Mouse (Mus musculus) embryonic facial prominence, embryonic 13.5 days (tissue): ENCODE measurements around the gene Hsf5. TPM values are rescaled to one million over a fixed set of nuclear protein-coding genes. Genes with fewer than 3 reads are reported as not detected.
A peak's percentile ranks its signal among the peaks of the same experiment; 100 is the strongest.

Experiments
- ATAC-seq: fragments of 200-750 bp; cut with Nextera tagmentation; 2 replicates; pipeline ENCODE4 v1.8.0; 2017; ENCODE audit warnings: low read depth; ENCODE audit not compliant: insufficient number of reproducible peaks, insufficient read depth, low FRiP score, low TSS enrichment
- H3K27ac ChIP-seq: fragments of 300-500 bp; sonication (generic); 2 replicates; pipeline ENCODE4 v1.5.1; 2015; ENCODE audit warnings: moderate library complexity, mild to moderate bottlenecking, inconsistent platforms
- H3K27me3 ChIP-seq: fragments of 300-500 bp; sonication (generic); 2 replicates; pipeline ENCODE4 v1.6.1; 2015; ENCODE audit warnings: mild to moderate bottlenecking, inconsistent platforms
- H3K36me3 ChIP-seq: fragments of 300-500 bp; sonication (generic); 2 replicates; pipeline ENCODE4 v1.6.1; 2015; ENCODE audit warnings: mild to moderate bottlenecking, inconsistent platforms
- H3K4me1 ChIP-seq: fragments of 300-500 bp; sonication (generic); 2 replicates; pipeline ENCODE4 v1.6.1; 2015; ENCODE audit warnings: inconsistent platforms
- H3K4me2 ChIP-seq: fragments of 300-500 bp; sonication (generic); 2 replicates; pipeline ENCODE4 v1.6.1; 2015; ENCODE audit warnings: moderate library complexity, mild to moderate bottlenecking, inconsistent platforms
- H3K4me3 ChIP-seq: fragments of 300-500 bp; sonication (generic); 2 replicates; pipeline ENCODE4 v1.5.1; 2015; ENCODE audit warnings: mild to moderate bottlenecking, inconsistent platforms
- H3K9ac ChIP-seq: fragments of 300-500 bp; sonication (generic); 2 replicates; pipeline ENCODE4 v1.6.1; 2015; ENCODE audit warnings: mild to moderate bottlenecking, inconsistent platforms
- H3K9me3 ChIP-seq: fragments of 300-500 bp; sonication (generic); 2 replicates; pipeline ENCODE4 v1.6.1; 2016; ENCODE audit warnings: inconsistent platforms
- WGBS: fragments of 180-500 bp; shearing (Covaris S2); methylation state at CpG from one replicate; pipeline ENCODE4 v1.1.7; 2015; ENCODE audit warnings: mixed read lengths; 5-methylcytosine and 5-hydroxymethylcytosine counted together
- polyA plus RNA-seq: library from polyadenylated mRNA; unstranded; fragments of >200 nt; fragmentation: Nextera tagmentation; extraction: Ambion mirVana; gene quantifications from 2 replicates; pipeline ENCODE4 v1.2.1, GENCODE M21; 2015

Gene Hsf5
- polyA plus RNA-seq, 1 experiment from 2014 or later, result 0.25 TPM

DNA sequence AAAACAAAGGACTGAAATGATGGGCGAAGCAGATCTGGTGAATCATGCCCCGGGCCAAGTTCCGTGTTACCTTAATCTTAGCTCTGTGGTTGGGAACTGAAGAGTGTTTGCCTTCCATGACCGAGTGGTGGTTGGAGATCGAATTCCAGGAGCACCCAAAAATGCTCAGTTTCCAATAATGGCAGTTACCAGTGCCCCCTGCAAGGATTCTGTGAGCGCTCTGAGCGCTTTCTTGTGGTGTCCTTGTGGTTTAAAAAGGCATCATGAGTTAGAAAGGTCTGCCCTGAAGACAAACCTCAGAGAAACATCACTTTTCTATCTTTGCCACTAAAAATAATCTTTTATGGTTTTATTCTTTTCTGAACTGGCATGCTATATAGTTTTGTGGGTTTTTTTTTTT, 62.0 kb downstream of the Hsf5 start:
- no peak overlapping the region for H3K4me3 ChIP-seq
- no peak overlapping the region; the same call in 1 of the 2 replicates for H3K27ac ChIP-seq
- H3K9me3 ChIP-seq, result no peaks in the 10 kb centered on the region
- 51% methylated on average over 7 of the region's 7 CpGs for WGBS
- H3K9ac ChIP-seq, result no peak overlapping the region
- peaks cover 18% of the 10 kb centered on the region; the same call in 1 of the 2 replicates for H3K4me1 ChIP-seq
- H3K4me2 ChIP-seq, result no peak overlapping the region
- no peaks in the 10 kb centered on the region for H3K36me3 ChIP-seq
- H3K27me3 ChIP-seq, result 0 out of 2 replicates have a peak, but pooled peaks cover 3% of the 10 kb centered on the region
- ATAC-seq, result no peak

DNA sequence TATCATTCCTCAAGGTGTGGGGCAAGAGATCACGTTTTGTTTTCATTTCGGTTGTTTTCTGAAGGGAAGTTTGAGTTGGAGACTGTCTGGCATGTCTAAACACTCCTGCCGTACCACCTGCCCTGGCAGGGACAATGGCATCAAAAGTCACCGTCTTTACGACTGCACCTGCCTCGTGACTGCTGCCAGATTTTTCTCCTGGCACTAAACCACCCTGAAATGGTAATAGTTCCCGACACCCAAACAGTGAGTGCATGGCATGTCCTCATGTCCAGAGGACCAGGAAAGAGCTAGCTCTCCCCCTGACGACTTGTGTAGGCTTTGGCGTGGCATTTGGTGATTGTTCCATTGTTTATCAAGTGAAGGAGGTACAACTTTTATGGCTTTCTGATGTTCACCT, 63.8 kb downstream of the Hsf5 start:
- ATAC-seq, result no peak
- no peak overlapping the region for H3K27ac ChIP-seq
- WGBS, result 77% methylated on average over 9 of the region's 9 CpGs
- H3K36me3 ChIP-seq, result no peaks in the 10 kb centered on the region
- no peaks in the 10 kb centered on the region for H3K9me3 ChIP-seq
- H3K4me1 ChIP-seq, result peaks cover 19% of the 10 kb centered on the region; the same call in 1 of the 2 replicates
- no peak overlapping the region for H3K4me3 ChIP-seq
- H3K4me2 ChIP-seq, result no peak overlapping the region
- H3K27me3 ChIP-seq, result 0 out of 2 replicates have a peak, but pooled peaks cover 3% of the 10 kb centered on the region
- H3K9ac ChIP-seq, result no peak overlapping the region

GRCm38 (mm10) chr11:87682096-87682495, 65.1 kb downstream of the Hsf5 start:
- H3K27me3 ChIP-seq, result 0 out of 2 replicates have a peak, but pooled peaks cover 3% of the 10 kb centered on the region
- H3K9ac ChIP-seq, result no peak overlapping the region
- H3K36me3 ChIP-seq, result no peaks in the 10 kb centered on the region
- 73% methylated on average over 12 of the region's 12 CpGs for WGBS
- H3K4me3 ChIP-seq, result no peak overlapping the region
- peak overlapping the region; percentile 60; the same call in 1 of the 2 replicates for H3K27ac ChIP-seq
- ATAC-seq, result no peak
- no peaks in the 10 kb centered on the region for H3K9me3 ChIP-seq
- H3K4me2 ChIP-seq, result no peak overlapping the region; the same call in 1 of the 2 replicates
- H3K4me1 ChIP-seq, result peaks cover 27% of the 10 kb centered on the region

GRCm38 (mm10) chr11:87682838-87683571, 66.0 kb downstream of the Hsf5 start:
- WGBS, result 44% methylated on average over 13 of the region's 13 CpGs
- no peak for ATAC-seq
- Histone ChIP-seq H3K36me3 (no peaks in the 10 kb centered on the region), H3K4me3 (no peak overlapping the region), H3K27ac (peak overlapping the region; percentile 64), H3K9ac (no peak overlapping the region), H3K4me2 (no peak overlapping the region; the same call in 1 of the 2 replicates), H3K4me1 (peaks cover 35% of the 10 kb centered on the region), H3K27me3 (0 out of 2 replicates have a peak, but pooled peaks cover 3% of the 10 kb centered on the region), H3K9me3 (no peaks in the 10 kb centered on the region)

DNA sequence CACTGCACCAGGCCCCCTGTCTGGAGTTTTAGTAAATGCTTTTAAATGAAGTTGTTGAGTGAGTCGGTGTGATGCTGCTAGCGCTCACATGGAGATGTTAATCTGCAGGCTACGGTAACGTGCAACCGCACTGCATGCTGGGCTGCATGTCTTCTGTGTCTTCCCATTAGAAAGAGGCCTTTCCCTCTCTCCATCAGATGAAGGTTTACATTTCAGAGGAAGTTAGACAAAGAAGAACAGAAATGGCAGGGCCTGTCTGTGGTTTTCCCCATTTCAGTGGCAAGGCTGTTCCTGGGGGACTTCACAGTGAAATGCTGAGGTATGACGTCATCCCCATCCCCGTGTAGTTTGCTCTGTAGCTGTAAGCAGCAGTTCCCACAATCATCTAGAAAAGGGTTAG, 69.4 kb downstream of the Hsf5 start:
- 52% methylated on average over 7 of the region's 7 CpGs for WGBS
- peaks cover 3% of the 10 kb centered on the region; the same call in 1 of the 2 replicates for H3K27me3 ChIP-seq
- no peak for ATAC-seq
- H3K36me3 ChIP-seq, result no peaks in the 10 kb centered on the region
- peaks cover 57% of the 10 kb centered on the region for H3K4me1 ChIP-seq
- H3K4me3 ChIP-seq, result no peak overlapping the region
- H3K4me2 ChIP-seq, result no peak overlapping the region
- no peak overlapping the region; the same call in 1 of the 2 replicates for H3K27ac ChIP-seq
- H3K9me3 ChIP-seq, result no peaks in the 10 kb centered on the region
- H3K9ac ChIP-seq, result no peak overlapping the region

GRCm38 (mm10) chr11:87687246-87688225, 70.6 kb downstream of the Hsf5 start:
- Histone ChIP-seq H3K4me3 (no peak overlapping the region), H3K9me3 (no peaks in the 10 kb centered on the region), H3K4me1 (peaks cover 65% of the 10 kb centered on the region), H3K27me3 (no peaks in the 10 kb centered on the region; the same call in 1 of the 2 replicates), H3K9ac (no peak overlapping the region), H3K4me2 (no peak overlapping the region), H3K36me3 (no peaks in the 10 kb centered on the region), H3K27ac (0 out of 2 replicates have a peak overlapping the region, but pooled peaks have one; percentile 33)
- no peak for ATAC-seq
- 64% methylated on average over 15 of the region's 15 CpGs for WGBS

DNA sequence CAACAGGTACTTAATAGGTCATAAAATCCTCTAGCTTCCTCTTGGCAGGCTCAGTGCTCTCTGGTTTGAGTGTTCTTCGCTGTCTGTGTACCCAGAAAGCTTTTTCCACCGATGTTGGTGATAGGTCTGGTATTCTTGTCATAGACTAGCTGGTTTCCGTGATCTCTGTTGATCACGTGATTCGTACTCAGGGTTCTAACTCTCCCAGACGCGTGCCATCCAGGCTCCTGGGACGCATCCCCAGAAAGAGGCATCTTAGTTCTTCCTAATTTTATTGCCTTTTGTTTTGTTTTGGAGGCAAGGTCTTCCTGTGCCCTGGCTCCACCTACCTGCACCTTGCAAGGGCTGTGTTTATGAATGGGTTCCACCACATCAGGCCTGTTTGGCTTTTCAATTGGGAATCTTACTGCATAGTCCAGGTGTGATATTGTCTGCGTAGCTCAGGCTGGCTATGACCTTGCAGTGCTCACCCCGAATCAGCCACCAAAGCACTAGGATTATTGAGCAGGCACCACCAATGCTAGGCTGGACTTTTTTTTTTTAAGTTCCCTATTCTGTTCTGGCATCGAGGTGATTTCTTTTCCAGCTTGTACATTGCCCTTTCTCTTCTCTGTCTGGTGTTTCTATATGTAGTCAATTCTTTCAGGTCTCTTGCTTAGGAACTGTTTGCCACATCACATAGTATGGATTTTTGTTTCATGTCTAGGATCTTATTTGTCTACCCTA, 71.7 kb downstream of the Hsf5 start:
- no peaks in the 10 kb centered on the region; the same call in 1 of the 2 replicates for H3K27me3 ChIP-seq
- H3K4me2 ChIP-seq, result peak overlapping the region; percentile 30
- no peak overlapping the region for H3K9ac ChIP-seq
- H3K9me3 ChIP-seq, result no peaks in the 10 kb centered on the region
- H3K4me1 ChIP-seq, result peaks cover 56% of the 10 kb centered on the region
- WGBS, result 85% methylated on average over 11 of the region's 11 CpGs
- no peak for ATAC-seq
- no peak overlapping the region for H3K27ac ChIP-seq
- H3K4me3 ChIP-seq, result no peak overlapping the region
- no peaks in the 10 kb centered on the region for H3K36me3 ChIP-seq

GRCm38 (mm10) chr11:87689402-87689808, 72.4 kb downstream of the Hsf5 start:
- Histone ChIP-seq H3K4me2 (peak overlapping the region; percentile 30), H3K9me3 (no peaks in the 10 kb centered on the region), H3K4me1 (peaks cover 55% of the 10 kb centered on the region), H3K27me3 (no peaks in the 10 kb centered on the region; the same call in 1 of the 2 replicates), H3K4me3 (no peak overlapping the region), H3K27ac (peak overlapping the region; percentile 41), H3K9ac (no peak overlapping the region), H3K36me3 (no peaks in the 10 kb centered on the region)
- WGBS, result 8% methylated on average over 7 of the region's 7 CpGs
- ATAC-seq, result peak; percentile 62; the same call in 1 of the 2 replicates

- Histone ChIP-seq H3K4me2 (peak overlapping the region; percentile 30), H3K9me3 (no peaks in the 10 kb centered on the region), H3K9ac (no peak overlapping the region), H3K4me1 (peaks cover 55% of the 10 kb centered on the region), H3K36me3 (no peaks in the 10 kb centered on the region), H3K27ac (peak overlapping the region; percentile 41), H3K27me3 (no peaks in the 10 kb centered on the region; the same call in 1 of the 2 replicates), H3K4me3 (no peak overlapping the region)
- ATAC-seq, result no peak
- 67% methylated on average over 16 of the region's 16 CpGs for WGBS
Observed at GRCm38 (mm10) chr11:87690054-87690740, 73.2 kb downstream of the Hsf5 start.

DNA sequence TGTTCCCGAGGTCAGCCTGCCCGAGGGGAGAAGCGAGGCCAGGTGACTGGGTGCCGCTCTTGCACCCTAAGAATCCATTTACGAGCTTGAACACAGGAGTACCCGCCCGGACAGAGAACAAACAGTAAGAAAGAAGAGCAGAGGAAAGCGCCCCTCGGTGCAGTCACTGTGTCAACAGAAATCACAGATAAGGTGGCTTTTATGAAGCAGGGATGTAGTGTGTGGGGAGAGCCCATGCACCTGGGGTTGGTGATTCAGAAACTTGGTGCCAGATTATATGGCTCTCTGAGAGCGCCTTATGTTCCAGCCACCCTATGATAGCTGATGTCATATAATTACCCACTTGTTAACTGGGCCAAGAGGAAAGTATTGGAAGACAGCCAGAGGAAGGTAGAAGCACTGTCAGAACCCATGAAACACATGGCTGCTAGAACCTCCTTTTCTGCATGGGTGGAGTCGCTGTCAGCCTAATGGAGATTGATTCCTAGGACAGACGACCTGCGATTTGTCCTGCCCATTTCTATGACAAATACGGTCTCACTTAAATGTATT, 80.2 kb downstream of the Hsf5 start:
- Histone ChIP-seq H3K4me1 (peaks cover 4% of the 10 kb centered on the region), H3K36me3 (no peaks in the 10 kb centered on the region), H3K4me3 (no peak overlapping the region), H3K27ac (no peak overlapping the region), H3K9ac (no peak overlapping the region), H3K27me3 (no peaks in the 10 kb centered on the region), H3K9me3 (no peaks in the 10 kb centered on the region), H3K4me2 (no peak overlapping the region)
- WGBS, result 79% methylated on average over 14 of the region's 14 CpGs
- ATAC-seq, result no peak
